17 mouse cellular contexts compared by ENCODE assay signal in genomic region chr2:167415970-167416563, GRCm38 (mm10). TPM values are rescaled to one million over a fixed set of nuclear protein-coding genes. Genes with fewer than 3 reads are reported as not detected.
DNase-seq lines count a peak whose midpoint lies in the region; ATAC-seq and TF ChIP-seq lines count a peak whose summit lies in the region.
"Had no signal": no experiment of that assay in that cellular context is flagged by ENCODE, and none has a peak within 500 bp of the region (broad histone marks: within the 10 kb centered on the region; RNA-seq: fewer than 3 reads in every experiment).

No protein-coding gene starts in this region.

- no peak overlapping the region for H3K4me2 ChIP-seq in stomach, postnatal 0 days (replicated peaks; ENCODE audit: low read depth)
- H3K4me2 ChIP-seq: embryonic facial prominence, embryonic 12.5 days; forebrain, embryonic 12.5 days; heart, embryonic 13.5 days; limb, embryonic 15.5 days had no signal

- H3K9me3 ChIP-seq in stomach, postnatal 0 days (ENCODE audit: control insufficient read depth, low read length), result no peaks in the 10 kb centered on the region
- H3K9me3 ChIP-seq: heart, embryonic 13.5 days; limb, embryonic 15.5 days had no signal

- ATAC-seq in stomach, postnatal 0 days (ENCODE audit: low FRiP score, low TSS enrichment), result peak; percentile 73
- ATAC-seq: hindbrain, embryonic 16.5 days had no signal

- H3K9ac ChIP-seq in stomach, postnatal 0 days (ENCODE audit: low read length), result no peak overlapping the region
- H3K9ac ChIP-seq: embryonic facial prominence, embryonic 12.5 days; forebrain, embryonic 12.5 days; heart, embryonic 13.5 days; limb, embryonic 15.5 days had no signal

- peak overlapping the region; percentile 30; the same call in 1 of the 2 replicates for H3K27ac ChIP-seq in stomach, postnatal 0 days (replicated peaks)
- H3K27ac ChIP-seq: embryonic facial prominence, embryonic 12.5 days; forebrain, embryonic 12.5 days; gastrocnemius, adult 2 months; heart, embryonic 13.5 days; left cerebral cortex, adult 2 months; limb, embryonic 15.5 days had no signal

- peak; percentile 34 to 42 for DNase-seq in lung, adult 18-20 months
- DNase-seq in lung, postnatal 14 days, result no peak
- DNase-seq in adrenal gland, postnatal 25 days, result peak; percentile 66
- DNase-seq in large intestine, adult 2 months (ENCODE audit: low read depth, low spot score), result peak; percentile 89
- DNase-seq in stomach, postnatal 0 days (ENCODE audit: low spot score), result peak; percentile 66
- no peak for DNase-seq in retina, postnatal 1 day
- DNase-seq in spleen, adult 12 weeks (ENCODE audit: low spot score), result no peak
- DNase-seq: cerebellum, adult 8-10 months; gastrocnemius, adult 2 months; thymus, postnatal 36 days had no signal

- no peak for TF ChIP-seq CTCF in stomach, postnatal 0 days (IDR thresholded peaks at IDR 0.05; ENCODE audit: low read depth)

- no peak for TF ChIP-seq EP300 in stomach, postnatal 0 days (optimal IDR thresholded peaks at IDR 0.05)

- no peaks in the 10 kb centered on the region for H3K27me3 ChIP-seq in stomach, postnatal 0 days (ENCODE audit: control insufficient read depth, insufficient read depth, low read length)
- H3K27me3 ChIP-seq: embryonic facial prominence, embryonic 12.5 days; forebrain, embryonic 12.5 days; heart, embryonic 13.5 days; limb, embryonic 15.5 days had no signal

- WGBS in large intestine, adult 2 months, result 31% methylated on average over 9 of the region's 9 CpGs
- WGBS in stomach, postnatal 0 days, result 52% methylated on average over 9 of the region's 9 CpGs

- H3K36me3 ChIP-seq in stomach, postnatal 0 days (ENCODE audit: control insufficient read depth, insufficient read depth, low read length), result no peaks in the 10 kb centered on the region
- H3K36me3 ChIP-seq: embryonic facial prominence, embryonic 12.5 days; forebrain, embryonic 12.5 days; heart, embryonic 13.5 days; limb, embryonic 15.5 days had no signal

- no peak overlapping the region for H3K4me3 ChIP-seq in stomach, postnatal 0 days (ENCODE audit: low read depth, low read length)
- H3K4me3 ChIP-seq: embryonic facial prominence, embryonic 12.5 days; forebrain, embryonic 12.5 days; gastrocnemius, adult 2 months; heart, embryonic 13.5 days; left cerebral cortex, adult 2 months; limb, embryonic 15.5 days; megakaryocyte, embryonic 14.5 days had no signal

- 0 out of 2 replicates have a peak, but pooled peaks cover 2% of the 10 kb centered on the region for H3K4me1 ChIP-seq in stomach, postnatal 0 days (replicated peaks; ENCODE audit: control insufficient read depth, insufficient read depth)

RNA-seq across cellular contexts. Expression of gene Slc9a8, which starts 5.4 kb away (rescaled TPM):
- total RNA-seq in adrenal gland, postnatal 25 days (2021), result 42.1 and 51.9 TPM in 2 replicates
- polyA plus RNA-seq in large intestine, adult 2 months (2012; rRNA removed), result 31.9 and 45.7 TPM in 2 replicates
- 10.4 and 11.8 TPM in 2 replicates for polyA plus RNA-seq in stomach, postnatal 0 days (2015; fragmentation: Nextera tagmentation; extraction: Ambion mirVana)

Comparison
In these comparisons a context has a peak if more than half of its experiments do, and no peak if none do; other contexts are left out.
1. DNase-seq: peak in lung, adult 18-20 months (2 of 2), adrenal gland, postnatal 25 days (single experiment), large intestine, adult 2 months (single experiment) and stomach, postnatal 0 days (single experiment); none in lung, postnatal 14 days (single experiment), retina, postnatal 1 day (single experiment) and spleen, adult 12 weeks (single experiment).